Mouse (Mus musculus): ENCODE results near the gene 4930430A15Rik.

- no peak for TF ChIP-seq CTCF (IDR thresholded peaks at IDR 0.05; ENCODE audit: borderline replicate concordance, control insufficient read depth, extremely low read depth, insufficient read depth, low read length, poor library complexity)
- TF ChIP-seq POLR2A (IDR thresholded peaks at IDR 0.05; ENCODE audit: control insufficient read depth, extremely low read depth, insufficient read depth, low read length, poor library complexity) = no peak
These were observed at the start of gene 4930430A15Rik for GRCm38 (mm10) chr2:111229502-111229901.

Measured in thymus, adult 2 months (tissue).